Mouse (Mus musculus): ENCODE results near the gene Nemf. TPM values are rescaled to one million over a fixed set of nuclear protein-coding genes. Genes with fewer than 3 reads are reported as not detected.
"Not testable (repeated sequence)": the region's sequence is repeated elsewhere in the genome, so short reads cannot be mapped to it uniquely, and the experiment has no call there.

Gene Nemf
- polyA plus RNA-seq, 1 experiment from 2014 or later: 78.1 TPM

- peaks cover 8% of the 10 kb centered on the region for H3K4me1 ChIP-seq
- DNase-seq (ENCODE audit: low spot score): no peak
- no peaks in the 10 kb centered on the region for H3K9me3 ChIP-seq
- 0 out of 2 replicates have a peak, but pooled peaks cover 3% of the 10 kb centered on the region for H3K36me3 ChIP-seq
- WGBS: 87% methylated on average over 5 of the region's 5 CpGs
- no peak overlapping the region for H3K27ac ChIP-seq
- H3K4me3 ChIP-seq: no peak overlapping the region
- no peaks in the 10 kb centered on the region for H3K27me3 ChIP-seq (ENCODE audit: insufficient read depth, poor library complexity, severe bottlenecking)
These were observed 27.6 kb upstream of the Nemf start for GRCm38 (mm10) chr12:69384606-69385005.

DNA sequence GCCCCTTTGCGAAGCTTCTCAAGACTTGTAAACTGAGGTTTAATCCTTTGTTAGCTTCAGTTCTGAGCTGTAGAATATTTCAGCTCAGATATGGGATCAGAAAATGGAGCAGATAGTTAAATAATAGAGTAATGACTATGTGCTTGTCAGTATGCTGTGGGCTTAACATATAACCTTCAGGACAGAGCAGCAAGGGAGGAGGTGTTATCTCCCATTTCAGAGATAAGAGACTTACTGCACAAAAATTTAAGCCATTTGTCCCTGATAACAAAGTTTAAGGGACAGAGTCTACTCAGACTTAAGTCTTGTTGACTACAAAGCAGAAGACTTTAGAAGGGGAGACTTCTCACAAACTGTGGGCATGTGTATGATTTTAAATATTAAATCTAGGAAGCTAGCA, 25.9 kb upstream of the Nemf start:
- no peak overlapping the region for H3K4me3 ChIP-seq
- H3K27ac ChIP-seq: peak overlapping the region; percentile 22; the same call in 1 of the 2 replicates
- no peaks in the 10 kb centered on the region for H3K27me3 ChIP-seq (ENCODE audit: insufficient read depth, poor library complexity, severe bottlenecking)
- no peaks in the 10 kb centered on the region for H3K9me3 ChIP-seq
- H3K36me3 ChIP-seq: 0 out of 2 replicates have a peak, but pooled peaks cover 3% of the 10 kb centered on the region
- no peak for DNase-seq (ENCODE audit: low spot score)
- WGBS: 77% methylated on average over 1 of the region's 1 CpGs
- peaks cover 14% of the 10 kb centered on the region for H3K4me1 ChIP-seq

DNA sequence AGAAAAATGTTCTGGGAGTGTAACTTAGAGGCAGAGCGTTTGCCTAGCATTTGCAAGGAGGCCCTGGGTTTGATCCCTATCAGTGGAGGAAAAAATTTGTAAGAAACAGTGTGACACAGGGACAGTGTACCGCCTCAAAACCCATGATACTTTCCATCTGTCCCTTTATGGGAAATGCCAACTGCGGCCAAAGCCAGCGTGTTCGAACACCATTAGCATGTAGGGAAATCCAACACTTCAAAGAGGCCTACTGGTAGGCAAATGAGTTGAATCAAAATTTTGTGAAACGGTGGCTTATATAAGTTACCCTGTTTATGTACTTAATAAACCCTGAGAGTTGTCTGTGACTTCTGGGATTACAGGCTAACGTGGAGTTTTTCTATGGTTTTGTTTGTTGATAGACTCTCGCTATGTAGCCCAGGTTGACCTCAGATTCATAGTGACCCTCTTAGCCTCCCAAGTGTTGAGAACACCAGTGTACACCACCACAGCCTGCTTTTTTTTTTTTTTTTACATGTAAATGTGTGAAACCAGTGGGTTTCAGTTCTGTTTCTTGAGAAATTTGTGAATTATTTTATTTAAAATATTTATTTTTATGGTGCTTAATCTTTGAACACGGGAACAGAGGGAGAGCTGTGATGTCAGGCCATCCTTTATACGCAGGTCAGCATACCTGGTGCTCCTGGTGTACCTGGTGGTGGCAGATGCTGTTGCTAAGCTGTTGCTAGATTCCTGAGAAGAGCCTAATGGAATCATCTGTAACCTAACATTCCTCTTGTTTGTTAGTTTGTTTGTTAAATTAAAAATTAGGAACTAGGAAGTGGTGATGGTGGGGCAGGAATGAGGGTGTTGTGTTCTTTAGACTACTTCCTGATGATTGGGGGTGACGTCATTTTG, 21.8 kb upstream of the Nemf start:
- H3K27ac ChIP-seq: peak overlapping the region; percentile 42; the same call in 1 of the 2 replicates
- H3K4me1 ChIP-seq: peaks cover 26% of the 10 kb centered on the region

GRCm38 (mm10) chr12:69377636-69378035, 20.7 kb upstream of the Nemf start:
- H3K9me3 ChIP-seq; DNase-seq (ENCODE audit: low spot score); H3K4me3 ChIP-seq; H3K27ac ChIP-seq; H3K27me3 ChIP-seq (ENCODE audit: insufficient read depth, poor library complexity, severe bottlenecking): not testable (repeated sequence)
- WGBS: 93% methylated on average over 6 of the region's 6 CpGs
- H3K36me3 ChIP-seq: peaks cover 19% of the 10 kb centered on the region; the same call in 1 of the 2 replicates
- H3K4me1 ChIP-seq: peaks cover 22% of the 10 kb centered on the region

More for the DNA sequence above, 21.8 kb upstream of the Nemf start:
- 79% methylated on average over 11 of the region's 11 CpGs for WGBS
- H3K9me3 ChIP-seq: no peaks in the 10 kb centered on the region
- H3K36me3 ChIP-seq: peaks cover 10% of the 10 kb centered on the region; the same call in 1 of the 2 replicates
- H3K4me3 ChIP-seq: no peak overlapping the region
- H3K27me3 ChIP-seq (ENCODE audit: insufficient read depth, poor library complexity, severe bottlenecking): no peaks in the 10 kb centered on the region
- DNase-seq (ENCODE audit: low spot score): no peak

DNA sequence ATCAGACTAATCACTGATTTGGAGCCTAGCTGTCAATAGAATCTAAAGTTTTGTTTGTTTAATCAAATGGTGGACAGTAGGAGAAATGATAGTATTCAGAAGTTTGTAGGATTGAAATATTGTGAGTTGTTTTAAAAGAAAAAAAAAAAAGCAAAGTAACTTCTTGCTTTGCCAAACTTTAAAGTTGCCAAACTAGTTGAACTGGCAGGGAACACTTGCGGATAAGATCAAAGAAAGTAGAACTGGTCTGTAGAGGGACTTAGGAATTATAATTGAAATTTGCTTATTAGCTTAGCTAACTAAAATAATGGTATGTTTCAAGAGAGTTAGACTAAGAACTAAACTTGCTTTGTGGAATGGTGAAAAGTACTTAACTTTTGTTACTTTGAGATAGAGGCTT, 20.2 kb upstream of the Nemf start:
- H3K27ac ChIP-seq: no peak overlapping the region
- DNase-seq (ENCODE audit: low spot score): no peak
- no peaks in the 10 kb centered on the region for H3K27me3 ChIP-seq (ENCODE audit: insufficient read depth, poor library complexity, severe bottlenecking)
- peaks cover 19% of the 10 kb centered on the region; the same call in 1 of the 2 replicates for H3K36me3 ChIP-seq
- H3K4me1 ChIP-seq: peaks cover 25% of the 10 kb centered on the region
- 95% methylated on average over 1 of the region's 1 CpGs for WGBS
- no peaks in the 10 kb centered on the region for H3K9me3 ChIP-seq
- H3K4me3 ChIP-seq: no peak overlapping the region

DNA sequence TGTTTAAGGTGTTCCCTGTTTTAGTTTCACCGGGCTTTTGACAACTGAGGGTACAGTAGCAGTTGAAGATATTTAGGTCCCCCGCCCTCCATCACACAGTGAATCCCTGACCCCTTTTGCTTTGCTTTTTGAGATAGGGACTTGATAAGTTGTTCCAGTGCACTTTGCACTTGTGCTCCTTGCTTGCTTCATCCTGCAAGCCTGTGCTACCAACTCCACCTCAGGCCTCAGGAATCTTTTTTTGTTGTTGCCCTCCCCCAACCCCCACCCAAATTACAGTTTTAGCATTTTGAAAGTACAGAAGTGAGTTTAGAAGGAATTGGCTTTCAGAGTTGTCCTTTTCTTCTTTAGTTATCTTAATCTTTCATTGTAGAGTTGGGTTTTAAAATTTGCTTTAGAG, 19.2 kb upstream of the Nemf start:
- no peak overlapping the region for H3K27ac ChIP-seq
- DNase-seq (ENCODE audit: low spot score): no peak
- 75% methylated on average over 2 of the region's 2 CpGs for WGBS
- H3K36me3 ChIP-seq: peaks cover 19% of the 10 kb centered on the region; the same call in 1 of the 2 replicates
- peaks cover 25% of the 10 kb centered on the region for H3K4me1 ChIP-seq
- no peaks in the 10 kb centered on the region for H3K9me3 ChIP-seq
- no peaks in the 10 kb centered on the region for H3K27me3 ChIP-seq (ENCODE audit: insufficient read depth, poor library complexity, severe bottlenecking)
- no peak overlapping the region for H3K4me3 ChIP-seq

DNA sequence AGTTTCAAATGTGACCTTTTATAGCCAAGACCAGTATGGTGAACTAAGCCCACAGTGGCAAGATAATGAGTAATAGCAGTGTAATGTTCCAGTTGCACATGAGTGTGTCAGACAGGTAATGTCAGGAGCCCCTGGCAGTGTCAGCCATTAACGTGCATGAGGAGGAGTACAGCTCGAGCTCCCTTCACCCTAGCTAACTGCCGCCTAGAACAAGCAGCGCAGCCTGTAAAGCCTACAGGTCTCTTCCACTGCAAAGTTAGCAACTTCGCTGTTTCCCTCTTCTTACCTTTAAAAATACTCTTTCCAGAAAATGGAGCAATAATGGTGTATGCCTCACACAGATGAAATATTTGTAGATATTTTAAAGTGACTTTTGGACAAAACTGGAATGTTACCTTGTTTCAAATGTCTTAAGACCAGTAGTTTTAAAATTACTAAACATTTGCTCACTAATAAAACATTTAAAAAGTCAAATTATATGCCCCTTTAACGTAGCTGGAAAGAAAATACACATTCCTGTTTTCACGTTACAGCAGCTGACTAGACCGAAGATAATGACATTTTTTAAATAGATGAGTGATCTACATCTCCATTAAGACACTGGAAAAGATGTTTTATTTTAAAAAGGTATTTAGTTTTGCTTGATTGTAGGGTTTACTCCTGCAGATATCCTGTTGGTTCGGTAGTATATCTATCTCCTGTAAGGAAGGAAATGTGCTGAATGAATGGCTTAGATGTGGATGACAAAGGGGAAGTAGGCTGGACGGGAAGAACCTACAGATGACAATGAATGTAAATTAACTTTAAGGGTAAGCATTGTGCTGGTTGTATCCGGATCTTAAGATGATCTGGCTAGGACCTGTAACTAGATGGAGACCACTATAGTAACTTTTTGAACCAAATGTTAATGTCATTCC, 17.1 kb upstream of the Nemf start:
- 46% methylated on average over 11 of the region's 11 CpGs for WGBS
- peaks cover 16% of the 10 kb centered on the region; the same call in 1 of the 2 replicates for H3K36me3 ChIP-seq
- H3K27me3 ChIP-seq (ENCODE audit: insufficient read depth, poor library complexity, severe bottlenecking): no peaks in the 10 kb centered on the region
- peaks cover 28% of the 10 kb centered on the region for H3K4me1 ChIP-seq
- no peaks in the 10 kb centered on the region for H3K9me3 ChIP-seq
- H3K27ac ChIP-seq: peak overlapping the region; percentile 99; the same call in 1 of the 2 replicates
- H3K4me3 ChIP-seq: peak overlapping the region; percentile 100
- DNase-seq (ENCODE audit: low spot score): no peak

GRCm38 (mm10) chr12:69372731-69373331, 15.9 kb upstream of the Nemf start:
- no peaks in the 10 kb centered on the region for H3K27me3 ChIP-seq (ENCODE audit: insufficient read depth, poor library complexity, severe bottlenecking)
- H3K4me1 ChIP-seq: peaks cover 21% of the 10 kb centered on the region
- H3K36me3 ChIP-seq: peaks cover 16% of the 10 kb centered on the region; the same call in 1 of the 2 replicates
- H3K27ac ChIP-seq: peak overlapping the region; percentile 99
- under 1% methylated on average over 42 of the region's 42 CpGs for WGBS
- no peaks in the 10 kb centered on the region for H3K9me3 ChIP-seq
- DNase-seq (ENCODE audit: low spot score): peak; percentile 86
- H3K4me3 ChIP-seq: peak overlapping the region; percentile 100

DNA sequence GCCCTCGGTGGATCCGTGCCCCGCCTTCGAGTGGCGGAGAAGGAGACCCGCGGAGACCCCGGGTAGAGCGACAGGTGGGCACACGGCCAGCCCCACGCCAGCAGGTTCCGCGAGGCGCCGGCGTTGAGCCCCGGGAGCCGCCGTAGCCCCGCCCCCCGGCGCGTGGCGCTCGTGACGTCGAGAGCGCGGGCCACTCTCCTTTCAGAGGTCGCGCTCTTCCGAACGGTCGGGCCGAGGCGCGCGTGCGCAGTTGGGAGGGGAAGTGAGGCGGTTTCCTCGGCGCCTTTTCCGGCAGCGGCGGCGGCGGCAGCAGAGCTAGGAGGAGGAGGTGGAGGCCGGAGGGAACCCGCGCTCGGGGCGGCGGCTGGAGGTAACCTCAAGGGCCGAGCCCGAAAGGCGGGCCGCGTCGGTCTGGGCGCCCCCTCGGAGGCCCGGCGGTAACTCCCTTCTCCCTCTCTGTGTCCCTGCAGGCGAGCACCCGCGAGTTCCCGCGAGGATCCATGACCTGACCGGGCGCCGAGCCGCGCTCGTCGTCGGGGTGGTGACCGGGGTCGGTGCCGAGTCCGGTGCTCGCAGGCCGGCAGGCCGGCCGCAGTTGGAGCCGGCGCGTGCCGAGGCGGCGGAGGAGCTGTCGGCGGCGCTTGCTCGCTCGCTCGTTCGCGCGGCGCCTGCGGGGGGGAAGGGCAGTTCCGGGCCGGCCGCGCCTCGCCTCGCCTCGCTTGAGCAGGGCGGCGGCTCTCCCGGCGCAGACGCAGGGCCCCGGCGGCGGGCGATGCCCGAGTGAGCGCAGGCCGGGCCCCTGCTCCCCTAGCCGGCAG, 15.1 kb upstream of the Nemf start, which contains the start of the genes Arf6 and Gm9887:
Gene Arf6 (plus strand): TSS at position 297 of the 818 bp plus-strand sequence.
Gene Gm9887 (minus strand): TSS at position 605 of the 818 bp plus-strand sequence.
- Histone ChIP-seq H3K27ac (peak within 1 kb of the TSS; percentile 99), H3K4me1 (peaks cover 21% of the 10 kb centered on the region), H3K9me3 (no peaks in the 10 kb centered on the region), H3K27me3 (ENCODE audit: insufficient read depth, poor library complexity, severe bottlenecking) (no peaks in the 10 kb centered on the region), H3K4me3 (peak within 1 kb of the TSS; percentile 100), H3K36me3 (peaks cover 16% of the 10 kb centered on the region; the same call in 1 of the 2 replicates)
- under 1% methylated on average over 121 of the region's 121 CpGs for WGBS
- DNase-seq (ENCODE audit: low spot score): peak; percentile 98

- Histone ChIP-seq H3K27ac (peak overlapping the region; percentile 99), H3K27me3 (ENCODE audit: insufficient read depth, poor library complexity, severe bottlenecking) (no peaks in the 10 kb centered on the region), H3K9me3 (no peaks in the 10 kb centered on the region), H3K36me3 (peaks cover 16% of the 10 kb centered on the region; the same call in 1 of the 2 replicates), H3K4me3 (peak overlapping the region; percentile 100), H3K4me1 (peaks cover 21% of the 10 kb centered on the region)
- under 1% methylated on average over 24 of the region's 24 CpGs for WGBS
- DNase-seq (ENCODE audit: low spot score): no peak
These were observed 14.5 kb upstream of the Nemf start for GRCm38 (mm10) chr12:69371421-69371853.

- Histone ChIP-seq H3K27me3 (ENCODE audit: insufficient read depth, poor library complexity, severe bottlenecking) (no peaks in the 10 kb centered on the region), H3K4me1 (peaks cover 18% of the 10 kb centered on the region), H3K36me3 (peaks cover 13% of the 10 kb centered on the region; the same call in 1 of the 2 replicates), H3K4me3 (peak overlapping the region; percentile 100), H3K27ac (peak overlapping the region; percentile 99), H3K9me3 (no peaks in the 10 kb centered on the region)
- no peak for DNase-seq (ENCODE audit: low spot score)
- WGBS: 10% methylated on average over 7 of the region's 7 CpGs
These were observed 14.0 kb upstream of the Nemf start for GRCm38 (mm10) chr12:69370936-69371335.
